Mouse (Mus musculus): ENCODE measurements around the gene Smad3.

DNA sequence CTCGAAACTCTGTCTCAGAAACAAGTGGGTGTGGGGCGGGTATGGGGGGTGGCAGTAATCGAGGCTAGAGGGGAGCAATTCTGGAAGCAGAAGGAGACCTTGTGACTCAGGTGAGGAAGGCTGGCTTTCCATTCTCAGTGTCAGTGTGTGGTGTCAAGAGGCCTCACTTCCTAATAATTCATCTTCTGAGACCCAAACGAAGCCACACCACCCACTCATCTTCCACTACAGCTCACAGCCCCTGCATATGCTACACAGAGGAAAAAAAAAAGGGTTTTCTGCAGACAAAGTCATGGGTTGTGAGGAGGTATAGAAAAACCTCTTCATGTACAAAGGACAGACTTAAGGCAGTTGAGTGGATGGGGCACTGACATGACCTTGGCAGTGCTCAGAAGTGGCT lies 39.6 kb downstream of the Smad3 start:
- no peak for TF ChIP-seq TCF12 (IDR thresholded peaks at IDR 0.05; ENCODE audit: insufficient read depth, poor library complexity, severe bottlenecking)
- no peak for TF ChIP-seq POLR2AphosphoS2 (IDR thresholded peaks at IDR 0.05; ENCODE audit: insufficient read length, low read depth)
- no peak for TF ChIP-seq POLR2A (IDR thresholded peaks at IDR 0.05; ENCODE audit: insufficient read length, low read depth)
